Mouse (Mus musculus) ES-E14 (cell line): ENCODE measurements at regions not wholly inside any gene's neighbourhood (a gene's known extent, or its start where the extent isn't known, plus 50 kb on each side); places are given as distances from the start of the nearest gene placed in this dataset.

Experiments
- HCFC1 ChIP-seq: IDR thresholded peaks from 2 replicates; pipeline ENCODE4 v1.6.1; 2012; ENCODE audit warnings: low read length, inconsistent platforms, borderline replicate concordance; ENCODE audit not compliant: insufficient read depth
- ZC3H11A ChIP-seq: IDR thresholded peaks from 2 replicates; pipeline ENCODE4 v1.6.1; 2012; ENCODE audit warnings: low read depth, mild to moderate bottlenecking, inconsistent platforms, low read length, borderline replicate concordance
- ZNF384 ChIP-seq: IDR thresholded peaks from 2 replicates; pipeline ENCODE4 v1.6.1; 2012; ENCODE audit warnings: low read depth, low read length, inconsistent platforms

DNA sequence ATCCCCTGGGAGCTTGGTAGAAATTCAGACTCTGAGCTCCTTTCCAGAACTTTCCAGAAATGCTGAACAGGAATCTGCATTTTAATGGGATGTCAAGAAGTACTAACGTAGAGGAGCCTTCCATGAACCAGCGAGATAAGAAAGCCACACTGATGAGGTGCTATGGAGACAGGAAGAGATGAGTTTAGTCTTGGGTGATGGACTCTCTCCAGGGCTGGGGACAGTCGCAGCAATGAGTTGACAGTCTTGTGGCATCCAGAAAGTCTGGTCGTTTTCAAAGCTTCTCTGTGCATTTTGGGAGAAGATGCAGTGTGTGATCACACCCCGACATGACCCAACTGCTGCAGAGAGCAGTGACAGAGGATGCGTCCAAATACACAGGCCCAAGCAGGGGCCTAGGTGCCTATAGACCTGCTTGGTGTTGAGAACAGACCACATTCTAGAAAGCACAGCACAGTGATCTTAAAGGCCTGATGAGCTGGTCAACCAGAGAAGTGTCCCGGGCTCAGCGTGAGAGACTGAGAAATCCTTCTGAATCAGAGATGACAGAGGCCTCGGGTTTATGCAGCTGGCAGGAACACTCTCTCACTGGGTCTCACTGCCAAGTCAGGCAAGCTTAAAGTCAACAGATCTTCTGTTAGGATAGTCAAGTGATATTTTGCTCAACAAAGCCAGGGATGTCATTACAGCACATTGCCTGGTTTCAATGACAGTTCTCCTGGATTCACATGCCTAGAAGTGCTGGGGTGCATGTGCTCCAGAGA lies 65.1 kb upstream of the E2f3 start:
- TF ChIP-seq ZC3H11A (no peak), ZNF384 (no peak), HCFC1 (no peak)
